Mouse (Mus musculus) cerebellum, postnatal 25 days (tissue): Measurements from ENCODE around the gene Llgl2.
A peak's percentile ranks its signal among the peaks of the same experiment; 100 is the strongest.

Source experiments
- DNase-seq, 2 experiments: peaks; one replicate each; pipeline ENCODE4 v3.0.0; 2021; ENCODE audit warnings: mixed read lengths in 2 of 2

Llgl2 gene

GRCm38 (mm10) chr11:115881002-115881401 lies 57.2 kb downstream of the Llgl2 start:
- no peak for DNase-seq

GRCm38 (mm10) chr11:115883251-115883650 lies 59.4 kb downstream of the Llgl2 start:
- DNase-seq, result peak in 1 of 2 experiments; percentile 30

- DNase-seq, result no peak
Observed at GRCm38 (mm10) chr11:115884361-115884760, 60.5 kb downstream of the Llgl2 start.

- no peak for DNase-seq
Observed at GRCm38 (mm10) chr11:115885281-115885680, 61.4 kb downstream of the Llgl2 start.

GRCm38 (mm10) chr11:115886446-115886845 lies 62.6 kb downstream of the Llgl2 start:
- DNase-seq, result no peak

- no peak for DNase-seq
Observed at GRCm38 (mm10) chr11:115888020-115888419, 64.2 kb downstream of the Llgl2 start.

GRCm38 (mm10) chr11:115889159-115889558 lies 65.3 kb downstream of the Llgl2 start:
- no peak for DNase-seq

- DNase-seq, result no peak
Observed at GRCm38 (mm10) chr11:115892213-115892612, 68.4 kb downstream of the Llgl2 start.

- DNase-seq, result no peak
Observed at GRCm38 (mm10) chr11:115893071-115893470, 69.2 kb downstream of the Llgl2 start.

GRCm38 (mm10) chr11:115894755-115895520 lies 71.1 kb downstream of the Llgl2 start:
- peak; percentile 57 to 74 for DNase-seq

- no peak for DNase-seq
Observed at GRCm38 (mm10) chr11:115898446-115898845, 74.6 kb downstream of the Llgl2 start.

GRCm38 (mm10) chr11:115898886-115899285 lies 75.0 kb downstream of the Llgl2 start:
- DNase-seq, result peak; percentile 83 to 87

- no peak for DNase-seq
Observed at GRCm38 (mm10) chr11:115899486-115900266, 75.8 kb downstream of the Llgl2 start, which contains the start of gene Smim5. Smim5 (plus strand) TSS chr11:115899966.

GRCm38 (mm10) chr11:115900561-115901337 lies 76.9 kb downstream of the Llgl2 start:
- no peak for DNase-seq

GRCm38 (mm10) chr11:115901338-115902161 lies 77.7 kb downstream of the Llgl2 start:
- DNase-seq, result no peak

GRCm38 (mm10) chr11:115902177-115902576 lies 78.3 kb downstream of the Llgl2 start:
- no peak for DNase-seq

- no peak for DNase-seq
Observed at GRCm38 (mm10) chr11:115902831-115903230, 79.0 kb downstream of the Llgl2 start.

GRCm38 (mm10) chr11:115903384-115904230 lies 79.8 kb downstream of the Llgl2 start:
- no peak for DNase-seq

- DNase-seq, result no peak
Observed at GRCm38 (mm10) chr11:115904231-115904955, 80.5 kb downstream of the Llgl2 start.
